Mouse (Mus musculus) G1E (cell line): ENCODE data around the gene H2al1e.

Experiments
- CTCF ChIP-seq: IDR thresholded peaks from 2 replicates; pipeline ENCODE4 v1.5.1; 2012; ENCODE audit warnings: low read depth, low read length, inconsistent platforms, mixed read lengths
- GATA1 ChIP-seq: IDR thresholded peaks from 2 replicates; pipeline ENCODE4 v1.6.1; 2012; ENCODE audit warnings: borderline replicate concordance, low read length, inconsistent platforms, mixed read lengths
- TAL1 ChIP-seq: conservative IDR thresholded peaks from 2 replicates; pipeline ENCODE4 v1.6.1; 2012; ENCODE audit warnings: low read depth, low read length, inconsistent platforms, mixed read lengths

- TF ChIP-seq CTCF: no peak
- no peak for TF ChIP-seq TAL1
- no peak for TF ChIP-seq GATA1
Measured at GRCm38 (mm10) chrX:11361261-11361660, 49.5 kb downstream of the H2al1e start.
